Mouse (Mus musculus) heart, embryonic 16.5 days (tissue): ENCODE data around the gene Hivep3. TPM values are rescaled to one million over a fixed set of nuclear protein-coding genes. Genes with fewer than 3 reads are reported as not detected.

Experiments
- ATAC-seq: fragments of 200-750 bp; cut with Nextera tagmentation; replicated peaks from 2 replicates; pipeline ENCODE4 v1.8.0; 2017; ENCODE audit warnings: moderate number of reproducible peaks; ENCODE audit not compliant: insufficient read depth, low FRiP score; ENCODE audit errors: extremely low read depth
- H3K27ac ChIP-seq: fragments of 300-500 bp; sonication (generic); 2 replicates; pipeline ENCODE4 v1.5.1; 2014; ENCODE audit warnings: mild to moderate bottlenecking, low read length, control low read depth, moderate library complexity
- H3K27me3 ChIP-seq: fragments of 300-500 bp; sonication (generic); 2 replicates; pipeline ENCODE4 v1.6.1; 2014; ENCODE audit warnings: low read length, mixed read lengths; ENCODE audit not compliant: control insufficient read depth, insufficient read depth
- H3K36me3 ChIP-seq: fragments of 300-500 bp; sonication (generic); 2 replicates; pipeline ENCODE4 v1.6.1; 2014; ENCODE audit not compliant: control insufficient read depth, insufficient read depth
- H3K4me1 ChIP-seq: fragments of 300-500 bp; sonication (generic); 2 replicates; pipeline ENCODE4 v1.6.1; 2014; ENCODE audit warnings: low read length, mixed read lengths; ENCODE audit not compliant: control insufficient read depth, insufficient read depth
- H3K4me2 ChIP-seq: fragments of 300-500 bp; sonication (generic); 2 replicates; pipeline ENCODE4 v1.6.1; 2014; ENCODE audit warnings: low read depth, mild to moderate bottlenecking, control low read depth, low read length
- H3K4me3 ChIP-seq: fragments of 300-500 bp; sonication (generic); 2 replicates; pipeline ENCODE4 v1.5.1; 2014; ENCODE audit warnings: mild to moderate bottlenecking, control low read depth, low read length
- H3K9ac ChIP-seq: fragments of 300-500 bp; sonication (generic); 2 replicates; pipeline ENCODE4 v1.6.1; 2014; ENCODE audit warnings: low read length, control low read depth
- H3K9me3 ChIP-seq: fragments of 300-500 bp; sonication (generic); replicated peaks from 2 replicates; pipeline ENCODE4 v1.6.1; 2016; ENCODE audit warnings: low read length; ENCODE audit not compliant: control insufficient read depth
- WGBS: fragments of 180-500 bp; shearing (Covaris S2); extraction: QIAGEN DNeasy Blood & Tissue Kit; methylation state at CpG from one replicate; pipeline ENCODE4 v1.1.7; 2014; 5-methylcytosine and 5-hydroxymethylcytosine counted together
- polyA plus RNA-seq: library from polyadenylated mRNA; unstranded; fragments of >200 nt; fragmentation: Nextera tagmentation; extraction: Ambion mirVana; gene quantifications from 2 replicates; pipeline ENCODE4 v1.2.1, GENCODE M21; 2015

Gene Hivep3
- polyA plus RNA-seq, 1 experiment from 2014 or later: 9.4 TPM

DNA sequence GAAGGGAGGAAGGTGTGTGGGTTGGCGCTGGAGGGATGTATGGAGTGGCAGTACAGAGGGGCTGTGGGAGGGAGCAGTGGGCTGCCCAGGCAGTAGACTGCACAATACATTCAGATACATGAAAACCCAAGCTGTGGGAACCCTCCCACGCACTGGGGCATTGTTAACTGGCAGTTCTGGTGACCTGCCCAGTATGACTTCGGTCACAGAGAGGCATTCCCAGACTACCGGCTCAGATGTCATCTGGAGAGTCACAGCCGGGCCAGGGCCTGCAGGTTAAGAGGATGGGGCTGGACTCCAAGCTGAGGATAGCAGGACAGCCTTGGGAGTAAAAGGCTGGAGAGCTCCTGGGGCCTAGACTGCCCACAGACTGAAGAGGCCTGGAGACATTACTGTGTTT is 265.3 kb downstream of the Hivep3 start:
- WGBS: 54% methylated on average over 5 of the region's 5 CpGs
- Histone ChIP-seq H3K4me1 (no peaks in the 10 kb centered on the region), H3K27ac (no peak overlapping the region), H3K27me3 (no peaks in the 10 kb centered on the region), H3K36me3 (no peaks in the 10 kb centered on the region), H3K4me2 (no peak overlapping the region), H3K9me3 (no peaks in the 10 kb centered on the region), H3K4me3 (no peak overlapping the region), H3K9ac (no peak overlapping the region)
- no peak for ATAC-seq

DNA sequence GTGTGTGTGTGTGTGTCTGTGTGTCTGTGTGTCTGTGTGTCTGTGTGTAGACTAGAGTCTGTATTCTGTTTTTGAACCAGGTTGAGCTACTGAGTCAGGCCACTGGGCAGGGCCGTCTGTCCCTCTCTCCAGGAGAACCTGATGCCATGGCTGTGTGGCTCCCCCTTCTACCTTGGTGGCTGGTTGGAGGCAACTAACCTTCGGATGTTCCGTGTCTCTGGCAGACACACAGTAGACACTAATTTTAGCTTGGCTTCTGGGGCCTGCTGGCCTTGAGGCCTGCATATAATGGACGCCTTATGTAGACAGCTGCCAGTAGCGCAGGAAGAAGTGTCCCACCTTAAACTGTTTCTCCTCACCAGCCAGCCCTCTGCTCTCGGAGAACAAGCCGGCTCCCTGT is 267.3 kb downstream of the Hivep3 start:
- Histone ChIP-seq H3K4me3 (no peak overlapping the region), H3K9ac (no peak overlapping the region), H3K9me3 (no peaks in the 10 kb centered on the region), H3K4me2 (no peak overlapping the region), H3K36me3 (no peaks in the 10 kb centered on the region), H3K27me3 (no peaks in the 10 kb centered on the region), H3K4me1 (no peaks in the 10 kb centered on the region), H3K27ac (no peak overlapping the region)
- no peak for ATAC-seq
- 73% methylated on average over 7 of the region's 7 CpGs for WGBS

DNA sequence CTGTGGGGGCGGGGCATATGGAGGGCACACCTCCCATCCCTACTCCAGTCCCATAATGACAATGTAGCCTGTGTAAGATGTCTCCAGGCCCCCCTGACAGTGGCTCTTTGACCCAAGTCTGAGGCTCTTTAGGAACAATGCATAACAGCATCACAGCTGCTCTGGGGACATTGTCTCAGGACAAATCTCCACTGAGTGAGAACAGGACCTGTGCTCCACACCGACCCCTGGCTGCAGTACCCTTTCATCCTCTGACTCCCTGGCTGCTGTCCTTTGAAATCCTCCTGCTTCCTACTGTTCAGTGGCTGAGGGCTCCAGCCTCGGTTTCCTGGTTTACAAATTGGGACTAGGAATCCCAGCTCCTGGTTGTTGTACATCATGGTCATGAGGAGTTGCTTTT is 269.4 kb downstream of the Hivep3 start:
- no peaks in the 10 kb centered on the region for H3K36me3 ChIP-seq
- H3K4me2 ChIP-seq: no peak overlapping the region
- H3K4me1 ChIP-seq: peaks cover 6% of the 10 kb centered on the region
- no peaks in the 10 kb centered on the region for H3K9me3 ChIP-seq
- WGBS: 54% methylated on average over 3 of the region's 3 CpGs
- H3K27me3 ChIP-seq: no peaks in the 10 kb centered on the region
- H3K9ac ChIP-seq: no peak overlapping the region
- H3K27ac ChIP-seq: no peak overlapping the region
- ATAC-seq: no peak
- no peak overlapping the region for H3K4me3 ChIP-seq

DNA sequence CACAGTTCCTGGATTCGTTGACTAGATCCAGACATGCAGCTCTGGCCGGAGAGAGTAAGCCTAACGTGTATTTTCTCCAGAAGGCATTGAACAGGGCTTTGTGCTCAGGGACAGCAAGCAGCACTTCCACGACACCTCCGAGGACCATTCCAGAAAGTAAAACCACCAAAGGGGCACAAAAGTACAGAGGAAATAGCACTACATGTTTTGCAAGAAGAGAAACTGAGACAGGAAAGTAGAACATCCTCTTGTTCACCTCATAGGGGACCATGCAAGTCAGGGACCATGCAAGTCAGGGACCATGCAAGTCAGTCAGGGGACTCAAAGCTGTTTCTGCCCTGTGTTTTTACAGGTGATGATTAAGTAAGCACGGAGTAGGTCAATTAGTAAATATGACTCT is 272.5 kb downstream of the Hivep3 start:
- Histone ChIP-seq H3K27ac (no peak overlapping the region), H3K4me3 (no peak overlapping the region), H3K4me2 (no peak overlapping the region), H3K9me3 (no peaks in the 10 kb centered on the region), H3K9ac (no peak overlapping the region), H3K36me3 (no peaks in the 10 kb centered on the region), H3K4me1 (peaks cover 6% of the 10 kb centered on the region), H3K27me3 (no peaks in the 10 kb centered on the region)
- no peak for ATAC-seq
- 63% methylated on average over 6 of the region's 6 CpGs for WGBS

DNA sequence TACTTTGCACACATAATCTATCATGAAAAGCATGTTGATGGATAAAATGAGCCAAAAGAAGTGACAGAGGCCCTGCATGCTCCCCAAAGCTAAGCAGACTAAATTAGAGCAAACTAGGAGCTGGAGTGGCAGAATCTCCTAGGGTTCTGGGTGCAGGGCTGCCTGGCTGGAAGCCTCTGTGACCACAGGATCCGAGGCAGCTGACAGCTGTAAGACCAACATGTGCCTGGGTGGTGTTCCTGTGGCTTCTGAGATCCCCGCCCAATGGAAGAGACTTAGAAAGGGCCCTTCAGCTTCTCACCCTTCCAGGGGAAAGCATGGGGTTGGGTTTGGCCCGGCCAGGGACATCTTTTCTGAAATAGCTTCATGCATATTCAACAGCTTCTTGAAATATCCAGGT is 274.3 kb downstream of the Hivep3 start:
- no peak for ATAC-seq
- no peak overlapping the region for H3K9ac ChIP-seq
- no peaks in the 10 kb centered on the region for H3K27me3 ChIP-seq
- H3K4me1 ChIP-seq: peaks cover 8% of the 10 kb centered on the region
- no peaks in the 10 kb centered on the region for H3K36me3 ChIP-seq
- 62% methylated on average over 3 of the region's 3 CpGs for WGBS
- H3K4me2 ChIP-seq: no peak overlapping the region
- no peaks in the 10 kb centered on the region for H3K9me3 ChIP-seq
- no peak overlapping the region for H3K27ac ChIP-seq
- H3K4me3 ChIP-seq: no peak overlapping the region

DNA sequence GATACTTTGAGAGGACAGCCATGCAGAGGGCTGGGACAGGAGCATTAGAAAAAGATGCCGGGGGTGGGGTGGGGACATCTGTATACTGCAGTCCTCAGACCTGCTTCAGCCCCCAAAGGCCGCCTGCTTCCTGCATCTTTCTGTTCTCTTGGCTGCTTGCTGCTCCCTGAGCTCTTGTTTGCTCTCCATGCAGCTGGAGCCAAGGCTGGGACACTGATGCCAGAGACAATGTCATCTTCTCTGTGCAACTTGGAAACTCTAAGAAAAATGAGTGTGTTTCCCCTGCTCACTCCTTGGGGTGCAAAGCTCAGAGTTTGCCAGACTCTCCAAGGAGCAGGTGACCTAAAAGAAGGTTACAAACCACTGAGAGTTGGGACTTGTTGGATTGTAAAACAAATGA is 275.6 kb downstream of the Hivep3 start:
- Histone ChIP-seq H3K4me1 (peaks cover 8% of the 10 kb centered on the region), H3K27ac (no peak overlapping the region), H3K9me3 (no peaks in the 10 kb centered on the region), H3K36me3 (no peaks in the 10 kb centered on the region), H3K4me2 (no peak overlapping the region), H3K4me3 (no peak overlapping the region), H3K9ac (no peak overlapping the region), H3K27me3 (no peaks in the 10 kb centered on the region)
- no peak for ATAC-seq
- WGBS: 84% methylated on average over 2 of the region's 2 CpGs

DNA sequence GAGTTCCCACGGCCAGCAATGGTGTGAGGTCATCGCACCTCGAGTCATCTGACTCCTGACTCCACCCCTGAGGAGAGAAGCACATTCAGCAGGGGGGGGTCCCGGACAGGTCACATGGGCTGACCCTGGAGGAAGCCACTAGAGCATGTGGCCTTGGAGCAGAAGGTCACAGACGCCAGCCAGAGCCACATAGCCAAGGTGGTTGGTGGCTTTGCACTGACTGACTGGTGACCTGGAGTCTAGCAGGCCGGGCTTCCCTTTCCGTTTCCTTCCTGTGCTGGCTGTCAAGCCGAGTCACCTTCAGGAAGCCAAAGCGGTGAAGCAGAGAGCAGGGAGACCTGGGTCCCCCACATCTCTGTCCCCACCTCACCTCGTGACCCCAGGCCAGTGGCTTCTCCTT is 278.2 kb downstream of the Hivep3 start:
- WGBS: 54% methylated on average over 10 of the region's 10 CpGs
- H3K9ac ChIP-seq: no peak overlapping the region
- no peak overlapping the region for H3K4me2 ChIP-seq
- no peak for ATAC-seq
- H3K36me3 ChIP-seq: no peaks in the 10 kb centered on the region
- H3K4me3 ChIP-seq: no peak overlapping the region
- no peak overlapping the region for H3K27ac ChIP-seq
- H3K9me3 ChIP-seq: no peaks in the 10 kb centered on the region
- H3K4me1 ChIP-seq: peaks cover 6% of the 10 kb centered on the region
- H3K27me3 ChIP-seq: no peaks in the 10 kb centered on the region

DNA sequence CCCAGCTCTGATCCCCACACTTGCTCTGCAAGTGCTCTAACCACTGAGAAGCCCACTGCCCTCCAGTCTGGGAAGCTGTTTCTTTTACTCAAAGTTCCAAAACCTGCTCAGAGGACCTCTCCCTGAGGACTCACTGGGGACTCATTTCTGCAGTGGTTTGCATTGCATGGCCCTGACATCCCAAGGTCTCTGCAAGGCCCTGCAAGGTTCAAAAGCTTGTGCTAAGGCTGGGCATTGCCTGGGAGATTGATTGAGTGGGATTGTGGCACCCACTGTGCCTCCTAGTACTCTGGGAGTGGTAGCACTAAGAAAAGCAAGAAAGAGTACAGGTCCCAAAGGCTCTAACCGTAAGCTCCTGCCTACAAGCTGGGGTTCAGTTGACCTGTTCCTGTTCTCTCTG is 279.3 kb downstream of the Hivep3 start:
- Histone ChIP-seq H3K27ac (no peak overlapping the region), H3K9ac (no peak overlapping the region), H3K27me3 (no peaks in the 10 kb centered on the region), H3K9me3 (no peaks in the 10 kb centered on the region), H3K4me3 (no peak overlapping the region), H3K4me2 (no peak overlapping the region), H3K4me1 (0 out of 2 replicates have a peak, but pooled peaks cover 2% of the 10 kb centered on the region), H3K36me3 (no peaks in the 10 kb centered on the region)
- ATAC-seq: no peak
- 78% methylated on average over 1 of the region's 1 CpGs for WGBS

DNA sequence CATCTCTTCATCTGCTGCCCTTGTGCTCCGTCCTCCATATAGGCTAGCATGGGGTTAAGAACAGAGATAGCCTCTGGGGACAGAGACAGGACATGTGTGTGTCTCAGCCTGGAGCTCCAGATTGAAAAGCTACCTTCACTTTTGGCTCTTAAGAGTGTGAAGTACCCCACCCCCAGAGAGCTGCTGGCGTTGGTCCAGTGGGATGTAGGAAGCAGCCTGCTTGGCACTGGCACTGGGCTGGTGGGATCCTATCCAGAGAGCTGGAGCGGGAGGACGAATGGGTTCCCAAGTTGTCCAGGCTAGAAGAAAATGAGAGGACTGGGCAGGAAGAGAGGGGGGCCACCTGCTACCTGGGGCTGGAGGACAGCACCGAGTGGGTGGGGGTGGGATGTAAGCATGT is 284.8 kb downstream of the Hivep3 start:
- Histone ChIP-seq H3K9ac (no peak overlapping the region), H3K9me3 (no peaks in the 10 kb centered on the region), H3K4me1 (peaks cover 3% of the 10 kb centered on the region), H3K27ac (no peak overlapping the region), H3K4me3 (no peak overlapping the region), H3K4me2 (no peak overlapping the region), H3K36me3 (no peaks in the 10 kb centered on the region), H3K27me3 (no peaks in the 10 kb centered on the region; the same call in 1 of the 2 replicates)
- no peak for ATAC-seq
- 67% methylated on average over 5 of the region's 5 CpGs for WGBS

DNA sequence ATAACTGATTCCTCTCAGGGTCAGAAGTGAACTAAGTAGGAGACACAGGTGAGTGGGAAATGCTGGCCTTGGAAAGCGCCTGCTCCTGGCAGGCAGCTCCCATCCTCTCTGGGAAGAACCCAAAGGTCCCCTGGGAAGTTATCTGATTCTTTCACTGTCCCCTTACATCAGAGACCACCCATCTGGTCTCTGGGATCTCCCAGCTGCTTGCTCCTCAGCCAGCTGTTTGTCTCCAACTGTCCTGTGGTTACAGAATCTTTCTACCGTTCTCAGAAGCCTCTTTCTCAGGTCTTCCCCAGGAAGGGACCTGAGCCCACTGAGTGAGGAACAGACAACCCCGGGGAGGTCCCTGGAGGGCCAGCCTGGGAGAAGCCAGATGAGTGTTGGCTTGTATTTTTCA is 288.8 kb downstream of the Hivep3 start:
- 41% methylated on average over 3 of the region's 3 CpGs for WGBS
- Histone ChIP-seq H3K9ac (no peak overlapping the region), H3K36me3 (no peaks in the 10 kb centered on the region), H3K27ac (no peak overlapping the region), H3K9me3 (no peaks in the 10 kb centered on the region), H3K4me1 (peaks cover 12% of the 10 kb centered on the region), H3K4me3 (no peak overlapping the region), H3K27me3 (no peaks in the 10 kb centered on the region; the same call in 1 of the 2 replicates), H3K4me2 (no peak overlapping the region)
- ATAC-seq: no peak
